Mouse (Mus musculus): ENCODE results near the gene Duoxa2. TPM values are rescaled to one million over a fixed set of nuclear protein-coding genes. Genes with fewer than 3 reads are reported as not detected.

Duoxa2 gene
- 0.83 and 1.5 TPM in 2 replicates for polyA plus RNA-seq (2015; fragmentation: Nextera tagmentation; extraction: Ambion mirVana)

GRCm38 (mm10) chr2:122298596-122299490 lies at the start of gene Duoxa2:
Gene Duoxa2 (plus strand): TSS chr2:122298900.
- TF ChIP-seq CTCF (IDR thresholded peaks at IDR 0.05; ENCODE audit: low read depth): no peak
- H3K4me2 ChIP-seq (replicated peaks; ENCODE audit: low read depth): peak within 1 kb of the TSS; percentile 51
- no peak within 1 kb of the TSS for H3K9ac ChIP-seq (ENCODE audit: low read depth, low read length)
- no peak within 1 kb of the TSS for H3K27ac ChIP-seq (ENCODE audit: low read depth, low read length)
- H3K4me1 ChIP-seq (replicated peaks; ENCODE audit: control insufficient read depth, insufficient read depth, low read length): peaks cover 29% of the 10 kb centered on the region
- 2% methylated on average over 43 of the region's 43 CpGs for WGBS
- H3K36me3 ChIP-seq (ENCODE audit: control insufficient read depth, insufficient read depth): no peaks in the 10 kb centered on the region
- H3K9me3 ChIP-seq (ENCODE audit: control insufficient read depth): no peaks in the 10 kb centered on the region
- peak within 1 kb of the TSS; percentile 27 for H3K4me3 ChIP-seq (ENCODE audit: low read depth, low read length)
- peaks cover 80% of the 10 kb centered on the region for H3K27me3 ChIP-seq (replicated peaks; ENCODE audit: control insufficient read depth, insufficient read depth, low read length)
- no peak for ATAC-seq

DNA sequence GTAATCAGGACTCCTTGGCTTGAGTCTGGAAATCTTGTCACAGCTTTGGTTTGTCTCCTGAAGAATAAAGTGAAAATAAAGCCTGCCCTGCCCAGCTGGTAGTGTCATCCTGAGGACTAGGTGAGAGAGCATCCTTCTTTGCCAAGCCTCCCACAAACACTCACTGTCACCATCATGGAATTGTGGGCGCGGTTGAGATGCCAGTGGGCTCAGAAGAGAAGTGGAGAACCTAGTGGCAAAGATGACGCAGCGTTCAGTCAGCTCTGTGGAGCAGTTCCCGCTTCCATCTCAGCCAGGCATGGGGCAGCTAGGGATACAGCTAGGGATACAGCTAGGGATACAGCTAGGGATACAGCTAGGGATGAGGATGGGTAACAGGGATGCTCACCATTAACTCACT lies 42.7 kb upstream of the Duoxa2 start:
- H3K9me3 ChIP-seq (ENCODE audit: control insufficient read depth): no peaks in the 10 kb centered on the region
- no peak overlapping the region for H3K27ac ChIP-seq (ENCODE audit: low read depth, low read length)
- H3K4me1 ChIP-seq (replicated peaks; ENCODE audit: control insufficient read depth, insufficient read depth, low read length): no peaks in the 10 kb centered on the region
- 97% methylated on average over 5 of the region's 5 CpGs for WGBS
- no peak overlapping the region for H3K4me2 ChIP-seq (replicated peaks; ENCODE audit: low read depth)
- no peak overlapping the region for H3K4me3 ChIP-seq (ENCODE audit: low read depth, low read length)
- no peak overlapping the region for H3K9ac ChIP-seq (ENCODE audit: low read depth, low read length)
- no peaks in the 10 kb centered on the region for H3K27me3 ChIP-seq (replicated peaks; ENCODE audit: control insufficient read depth, insufficient read depth, low read length)
- TF ChIP-seq CTCF (IDR thresholded peaks at IDR 0.05; ENCODE audit: low read depth): no peak
- ATAC-seq: no peak
- peaks cover 40% of the 10 kb centered on the region for H3K36me3 ChIP-seq (ENCODE audit: control insufficient read depth, insufficient read depth)

GRCm38 (mm10) chr2:122260729-122261128 lies 38.0 kb upstream of the Duoxa2 start:
- TF ChIP-seq CTCF (IDR thresholded peaks at IDR 0.05; ENCODE audit: low read depth): no peak
- Histone ChIP-seq H3K27me3 (replicated peaks; ENCODE audit: control insufficient read depth, insufficient read depth, low read length) (no peaks in the 10 kb centered on the region), H3K27ac (ENCODE audit: low read depth, low read length) (peak overlapping the region; percentile 64; the same call in 1 of the 2 replicates), H3K4me3 (ENCODE audit: low read depth, low read length) (no peak overlapping the region), H3K36me3 (ENCODE audit: control insufficient read depth, insufficient read depth) (peaks cover 35% of the 10 kb centered on the region; the same call in 1 of the 2 replicates), H3K9ac (ENCODE audit: low read depth, low read length) (no peak overlapping the region), H3K4me1 (replicated peaks; ENCODE audit: control insufficient read depth, insufficient read depth, low read length) (no peaks in the 10 kb centered on the region), H3K9me3 (ENCODE audit: control insufficient read depth) (no peaks in the 10 kb centered on the region), H3K4me2 (replicated peaks; ENCODE audit: low read depth) (no peak overlapping the region)
- 30% methylated on average over 5 of the region's 5 CpGs for WGBS
- ATAC-seq: peak; percentile 82

DNA sequence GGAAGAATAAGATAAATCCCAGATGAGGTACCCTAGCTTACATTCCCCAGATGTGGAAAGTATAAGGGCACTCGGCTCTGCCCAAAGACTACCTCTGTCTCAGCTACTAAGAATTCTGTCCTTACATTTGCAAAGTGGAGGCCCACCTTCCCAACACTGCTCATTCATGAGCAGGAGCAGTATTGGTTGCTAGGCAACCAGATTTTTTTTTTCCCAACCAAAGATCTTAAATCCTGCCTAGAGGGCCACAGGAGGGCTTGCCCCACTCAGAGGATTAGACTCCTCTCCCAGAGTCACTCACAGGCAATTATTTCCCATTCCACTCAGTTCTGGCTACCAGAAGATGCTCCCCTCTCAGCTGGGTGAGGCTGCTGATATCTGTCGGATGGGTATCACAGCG lies 34.0 kb upstream of the Duoxa2 start:
- no peaks in the 10 kb centered on the region for H3K4me1 ChIP-seq (replicated peaks; ENCODE audit: control insufficient read depth, insufficient read depth, low read length)
- 84% methylated on average over 3 of the region's 3 CpGs for WGBS

DNA sequence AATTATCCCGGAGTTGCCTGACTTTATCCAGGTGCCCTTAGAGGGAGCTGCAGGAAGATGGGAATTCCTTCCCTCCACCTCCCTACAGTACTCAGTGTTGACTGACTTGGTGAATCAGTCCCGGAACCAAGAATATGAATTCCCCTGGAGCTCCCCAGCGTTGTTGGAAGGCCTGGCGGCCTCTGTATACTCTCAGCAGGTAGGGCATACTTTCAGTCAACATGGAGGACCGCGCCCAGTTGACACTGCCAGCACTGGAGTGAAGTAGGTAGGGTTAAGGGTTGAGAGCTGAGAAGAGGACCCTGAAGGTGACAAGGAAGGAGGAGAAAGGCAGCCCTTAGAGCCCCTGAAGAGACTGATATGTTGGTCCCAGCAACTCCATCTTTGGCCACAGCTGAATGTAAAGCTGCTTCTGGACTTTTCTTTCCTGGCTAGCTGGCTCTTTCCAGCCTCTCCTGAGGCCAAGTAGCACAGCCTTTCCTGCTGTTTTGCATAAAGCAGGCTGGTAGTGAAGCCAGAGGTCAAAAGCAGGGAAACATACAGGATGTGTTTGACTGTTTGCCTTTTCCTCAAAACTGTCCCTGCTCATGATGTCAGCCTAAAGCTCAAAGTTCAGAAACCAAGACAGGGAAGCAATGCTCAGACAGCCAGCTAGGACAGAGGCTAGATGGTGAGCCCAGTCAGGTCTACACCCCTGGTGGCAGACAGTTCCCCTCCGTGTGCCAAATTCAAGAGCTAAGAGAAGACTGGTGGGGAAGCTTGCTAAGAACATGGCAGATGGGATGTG lies 32.1 kb upstream of the Duoxa2 start:
- WGBS: 75% methylated on average over 7 of the region's 7 CpGs
- peak; percentile 40; the same call in 1 of the 2 replicates for TF ChIP-seq CTCF (IDR thresholded peaks at IDR 0.05; ENCODE audit: low read depth)

More for the DNA sequence above, 34.0 kb upstream of the Duoxa2 start:
- no peak for ATAC-seq
- no peak for TF ChIP-seq CTCF (IDR thresholded peaks at IDR 0.05; ENCODE audit: low read depth)
- Histone ChIP-seq H3K36me3 (ENCODE audit: control insufficient read depth, insufficient read depth) (peaks cover 13% of the 10 kb centered on the region; the same call in 1 of the 2 replicates), H3K4me3 (ENCODE audit: low read depth, low read length) (no peak overlapping the region), H3K27me3 (replicated peaks; ENCODE audit: control insufficient read depth, insufficient read depth, low read length) (no peaks in the 10 kb centered on the region), H3K4me2 (replicated peaks; ENCODE audit: low read depth) (no peak overlapping the region), H3K9ac (ENCODE audit: low read depth, low read length) (no peak overlapping the region), H3K27ac (ENCODE audit: low read depth, low read length) (no peak overlapping the region), H3K9me3 (ENCODE audit: control insufficient read depth) (no peaks in the 10 kb centered on the region)

GRCm38 (mm10) chr2:122278769-122279168 lies 19.9 kb upstream of the Duoxa2 start:
- H3K27ac ChIP-seq (ENCODE audit: low read depth, low read length): no peak overlapping the region
- TF ChIP-seq CTCF (IDR thresholded peaks at IDR 0.05; ENCODE audit: low read depth): no peak
- H3K9me3 ChIP-seq (ENCODE audit: control insufficient read depth): no peaks in the 10 kb centered on the region
- no peaks in the 10 kb centered on the region for H3K4me1 ChIP-seq (replicated peaks; ENCODE audit: control insufficient read depth, insufficient read depth, low read length)
- no peak overlapping the region for H3K9ac ChIP-seq (ENCODE audit: low read depth, low read length)
- no peaks in the 10 kb centered on the region for H3K27me3 ChIP-seq (replicated peaks; ENCODE audit: control insufficient read depth, insufficient read depth, low read length)
- no peak overlapping the region for H3K4me2 ChIP-seq (replicated peaks; ENCODE audit: low read depth)
- peak; percentile 57; the same call in 1 of the 2 replicates for ATAC-seq
- H3K36me3 ChIP-seq (ENCODE audit: control insufficient read depth, insufficient read depth): no peaks in the 10 kb centered on the region
- no peak overlapping the region for H3K4me3 ChIP-seq (ENCODE audit: low read depth, low read length)
- WGBS: 63% methylated on average over 3 of the region's 3 CpGs

More for the DNA sequence above, 32.1 kb upstream of the Duoxa2 start:
- Histone ChIP-seq H3K4me3 (ENCODE audit: low read depth, low read length) (no peak overlapping the region), H3K36me3 (ENCODE audit: control insufficient read depth, insufficient read depth) (peaks cover 5% of the 10 kb centered on the region; the same call in 1 of the 2 replicates), H3K9ac (ENCODE audit: low read depth, low read length) (no peak overlapping the region), H3K27ac (ENCODE audit: low read depth, low read length) (peak overlapping the region; percentile 47; the same call in 1 of the 2 replicates), H3K4me2 (replicated peaks; ENCODE audit: low read depth) (no peak overlapping the region), H3K27me3 (replicated peaks; ENCODE audit: control insufficient read depth, insufficient read depth, low read length) (no peaks in the 10 kb centered on the region), H3K4me1 (replicated peaks; ENCODE audit: control insufficient read depth, insufficient read depth, low read length) (no peaks in the 10 kb centered on the region), H3K9me3 (ENCODE audit: control insufficient read depth) (no peaks in the 10 kb centered on the region)
- peak; percentile 83 for ATAC-seq

All from intestine, postnatal 0 days (tissue).